Mouse (Mus musculus) splenic B cell, adult 2 months (primary cell): Measurements from ENCODE around the gene Sost.

Source experiments
- DNase-seq: peaks from one replicate; pipeline ENCODE4 v3.0.0-alpha.2; 2011; ENCODE audit warnings: low read depth, low spot score
- H3K27me3 ChIP-seq: 2 replicates; pipeline ENCODE4 v1.6.1; 2012; ENCODE audit warnings: mild to moderate bottlenecking, low read length, moderate library complexity, mixed read lengths; ENCODE audit not compliant: control insufficient read depth, poor library complexity, insufficient read depth, severe bottlenecking
- H3K36me3 ChIP-seq: 2 replicates; pipeline ENCODE4 v1.6.1; 2012; ENCODE audit warnings: mild to moderate bottlenecking, low read length, moderate library complexity, mixed read lengths; ENCODE audit not compliant: control insufficient read depth, poor library complexity, insufficient read depth, severe bottlenecking

The Sost gene

DNA sequence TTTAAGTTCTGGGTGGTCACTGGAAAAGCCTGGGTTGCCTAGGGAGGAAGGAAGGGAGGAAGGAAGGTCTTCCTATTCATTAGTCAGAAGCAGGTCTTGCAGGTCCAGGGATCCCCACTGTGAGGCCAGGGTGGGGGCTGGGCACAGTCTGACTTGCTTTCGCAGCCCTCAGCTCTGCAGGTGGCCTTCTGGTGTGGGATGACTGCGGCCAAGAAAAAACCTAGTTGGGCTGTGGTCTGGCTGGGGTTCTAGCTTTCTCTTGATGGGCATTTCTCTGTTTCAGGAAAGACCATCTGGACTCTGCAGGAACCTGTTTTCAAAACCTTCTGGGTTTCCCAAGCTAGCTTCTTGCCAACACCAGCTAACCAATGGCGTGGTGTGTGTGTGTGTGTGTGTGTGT lies 23.8 kb downstream of the Sost start:
- DNase-seq, result no peak
- no peaks in the 10 kb centered on the region for H3K36me3 ChIP-seq
- no peaks in the 10 kb centered on the region for H3K27me3 ChIP-seq

DNA sequence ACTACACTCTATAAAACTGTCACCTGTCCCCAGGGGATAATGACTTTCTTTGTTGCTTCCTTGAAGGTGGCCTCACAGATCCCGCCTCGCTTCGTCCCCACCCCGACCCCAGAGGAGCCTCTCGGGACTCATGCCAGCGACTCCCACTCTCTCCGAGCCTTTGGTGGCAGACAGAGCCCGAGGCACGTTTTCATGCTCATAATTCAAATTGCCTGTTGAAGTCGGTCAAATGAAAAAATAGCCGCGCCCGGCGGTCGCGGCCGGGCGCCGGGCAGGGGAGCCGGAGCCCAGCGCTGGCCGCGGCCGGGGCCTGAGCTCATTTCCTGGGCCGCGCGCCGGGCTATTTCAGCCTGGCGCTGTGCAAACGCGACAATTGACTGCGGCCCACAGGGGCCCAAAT lies 29.7 kb downstream of the Sost start:
- no peaks in the 10 kb centered on the region for H3K27me3 ChIP-seq

DNA sequence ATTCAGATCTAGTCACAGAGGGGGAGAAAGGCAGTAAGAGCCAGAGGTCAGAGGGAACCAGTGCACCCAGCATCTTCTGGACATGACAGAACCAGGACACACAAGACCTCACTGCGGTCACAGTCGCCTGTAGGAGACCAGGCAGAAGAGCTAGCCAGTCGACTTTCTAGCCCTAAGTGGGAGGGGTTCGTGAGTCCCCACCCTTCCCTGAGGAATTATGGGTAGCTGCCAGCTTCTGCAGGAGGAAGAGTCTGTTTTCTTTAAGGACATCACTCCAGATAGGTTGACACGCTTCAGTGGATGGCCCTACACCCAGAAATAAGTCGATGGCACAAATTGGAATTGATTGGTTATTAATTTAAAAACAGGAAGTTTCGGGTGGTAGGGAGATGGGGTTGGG lies 30.4 kb downstream of the Sost start:
- no peaks in the 10 kb centered on the region for H3K36me3 ChIP-seq
- no peak for DNase-seq
- no peaks in the 10 kb centered on the region for H3K27me3 ChIP-seq

More for the DNA sequence above, 29.7 kb downstream of the Sost start:
- no peak for DNase-seq
- no peaks in the 10 kb centered on the region for H3K36me3 ChIP-seq

DNA sequence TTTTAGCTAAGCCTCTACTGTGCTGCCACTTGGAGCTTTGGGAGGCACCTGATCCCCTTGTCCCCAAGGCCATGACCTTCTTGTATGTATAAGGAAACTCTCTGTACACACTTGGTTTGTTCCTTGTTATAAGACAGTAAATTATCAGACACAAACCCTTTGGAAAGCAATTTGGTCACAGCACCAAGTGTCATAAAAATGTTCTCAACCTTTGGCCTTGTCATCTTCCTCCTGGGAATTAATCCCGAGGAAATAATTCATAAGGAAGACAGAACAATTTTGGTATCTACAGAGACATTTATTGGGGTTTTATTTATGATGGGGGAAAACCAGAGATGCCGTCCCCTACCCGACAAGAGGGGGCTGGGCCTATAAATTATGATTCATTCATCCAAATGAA lies 31.1 kb downstream of the Sost start:
- no peak for DNase-seq
- Histone ChIP-seq H3K27me3 (no peaks in the 10 kb centered on the region), H3K36me3 (no peaks in the 10 kb centered on the region)

GRCm38 (mm10) chr11:101931978-101932377 lies 34.8 kb downstream of the Sost start:
- no peaks in the 10 kb centered on the region for H3K27me3 ChIP-seq
- no peaks in the 10 kb centered on the region for H3K36me3 ChIP-seq
- DNase-seq, result no peak

GRCm38 (mm10) chr11:101928030-101928762 lies 38.6 kb downstream of the Sost start:
- Histone ChIP-seq H3K36me3 (no peaks in the 10 kb centered on the region), H3K27me3 (no peaks in the 10 kb centered on the region)
- DNase-seq, result peak; percentile 60

- no peak for DNase-seq
- Histone ChIP-seq H3K36me3 (no peaks in the 10 kb centered on the region), H3K27me3 (no peaks in the 10 kb centered on the region)
These were observed 39.7 kb downstream of the Sost start for GRCm38 (mm10) chr11:101926951-101927589.

- no peaks in the 10 kb centered on the region for H3K36me3 ChIP-seq
- DNase-seq, result peak; percentile 52
- no peaks in the 10 kb centered on the region for H3K27me3 ChIP-seq
These were observed 41.2 kb downstream of the Sost start for GRCm38 (mm10) chr11:101925636-101926035.

GRCm38 (mm10) chr11:101924441-101924976 lies 42.3 kb downstream of the Sost start:
- Histone ChIP-seq H3K36me3 (no peaks in the 10 kb centered on the region), H3K27me3 (no peaks in the 10 kb centered on the region)
- no peak for DNase-seq

DNA sequence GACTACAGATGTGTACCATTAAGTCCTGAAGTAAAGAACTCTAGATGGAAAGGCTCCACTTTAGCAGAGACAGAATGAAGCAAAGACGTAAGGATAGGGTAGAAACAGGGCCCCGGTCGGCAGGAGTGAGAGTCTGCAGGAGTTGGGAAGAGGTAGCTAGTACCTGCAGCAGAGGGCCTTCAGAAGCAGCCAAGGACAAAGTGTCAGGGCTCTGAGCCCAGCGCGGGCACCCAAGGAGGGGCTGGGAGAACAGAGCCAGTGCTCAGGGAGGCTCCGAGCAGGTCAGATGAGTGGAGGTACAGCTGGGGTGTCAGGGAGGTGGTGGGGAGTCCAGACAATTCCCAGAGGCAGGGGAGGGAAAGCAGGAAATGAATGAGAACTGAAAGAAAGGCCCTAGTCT lies 42.8 kb downstream of the Sost start:
- Histone ChIP-seq H3K27me3 (no peaks in the 10 kb centered on the region), H3K36me3 (no peaks in the 10 kb centered on the region)
- DNase-seq, result no peak

DNA sequence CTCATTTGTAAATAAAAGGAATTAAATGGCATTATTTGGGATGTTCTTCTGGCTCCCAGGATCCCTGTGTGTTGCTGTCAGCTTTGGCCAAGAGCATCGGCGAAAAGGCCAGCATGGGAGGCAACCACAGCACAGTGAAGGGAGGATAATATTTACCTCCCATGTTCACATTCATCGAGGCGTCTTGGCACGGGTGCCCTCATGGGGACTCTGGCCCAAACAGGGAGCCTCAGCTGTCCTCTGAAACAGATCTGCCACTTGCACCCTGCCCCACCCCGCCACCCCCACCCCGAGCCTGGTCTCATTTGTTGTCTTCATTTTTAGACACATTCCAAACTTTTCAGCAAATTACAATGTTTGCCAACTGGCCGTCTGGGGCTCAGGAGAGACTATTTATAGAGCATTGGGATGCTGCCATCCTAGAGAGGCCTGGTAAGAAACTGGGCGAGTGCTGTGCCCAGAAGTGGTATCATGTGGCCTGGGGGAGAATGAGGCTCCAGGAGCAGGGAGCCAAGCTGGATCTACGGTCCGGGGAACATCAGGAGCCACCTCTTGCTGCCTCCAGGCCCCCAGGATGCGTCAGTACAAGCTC lies 45.4 kb downstream of the Sost start:
- H3K36me3 ChIP-seq, result no peaks in the 10 kb centered on the region
- no peak for DNase-seq

DNA sequence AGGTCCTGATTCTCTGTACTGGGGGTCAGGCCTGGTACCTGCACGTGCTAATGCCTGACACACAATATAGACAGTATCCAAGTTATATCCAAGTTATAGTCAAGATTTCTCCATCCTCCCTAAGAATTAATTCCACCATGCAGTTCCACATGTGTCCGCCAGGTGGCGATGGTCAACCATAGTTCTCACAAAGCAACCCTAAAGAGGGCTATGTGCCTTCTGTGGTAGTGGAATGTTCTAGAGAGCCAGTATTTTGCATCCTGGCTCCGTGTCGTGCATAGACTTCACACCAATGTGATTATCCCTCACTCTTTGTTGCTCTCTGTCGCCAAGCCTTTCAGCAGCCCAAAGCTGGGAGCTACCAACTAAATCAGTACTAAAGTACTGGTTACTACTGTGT lies 47.2 kb downstream of the Sost start:
- Histone ChIP-seq H3K36me3 (no peaks in the 10 kb centered on the region), H3K27me3 (no peaks in the 10 kb centered on the region)
- DNase-seq, result peak; percentile 90

More for the DNA sequence above, 45.4 kb downstream of the Sost start:
- no peaks in the 10 kb centered on the region for H3K27me3 ChIP-seq

GRCm38 (mm10) chr11:101918609-101919008 lies 48.2 kb downstream of the Sost start:
- Histone ChIP-seq H3K27me3 (no peaks in the 10 kb centered on the region), H3K36me3 (no peaks in the 10 kb centered on the region)
- no peak for DNase-seq

GRCm38 (mm10) chr11:101916772-101917171 lies 50.0 kb downstream of the Sost start:
- H3K36me3 ChIP-seq, result no peaks in the 10 kb centered on the region
- DNase-seq, result no peak
- H3K27me3 ChIP-seq, result no peaks in the 10 kb centered on the region

DNA sequence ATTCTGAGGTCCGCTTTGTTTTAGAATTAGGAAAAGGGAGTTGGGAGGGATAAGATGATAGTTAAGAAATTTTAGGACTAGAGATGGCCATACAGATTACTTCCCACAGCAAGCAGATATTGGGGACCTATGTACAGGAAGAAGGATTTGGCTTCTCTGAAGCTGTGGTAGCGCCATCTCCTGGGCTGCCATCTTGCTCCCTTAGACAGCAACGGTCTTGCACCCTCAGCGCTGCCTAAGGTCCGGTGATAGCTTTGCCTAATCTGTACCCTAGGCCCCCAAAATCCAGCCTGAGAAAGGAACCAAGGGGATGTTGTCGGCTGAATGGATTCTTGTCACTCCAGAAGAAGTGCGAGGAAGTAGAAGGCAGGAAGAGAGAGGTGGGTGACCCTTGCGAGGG lies 53.2 kb downstream of the Sost start:
- Histone ChIP-seq H3K27me3 (no peaks in the 10 kb centered on the region), H3K36me3 (no peaks in the 10 kb centered on the region)
- no peak for DNase-seq
